Mouse (Mus musculus) neutrophil, adult 5-6 weeks (primary cell): ENCODE measurements around the gene Rassf4. TPM values are rescaled to one million over a fixed set of nuclear protein-coding genes. Genes with fewer than 3 reads are reported as not detected.
"Not testable (repeated sequence)": the region's sequence is repeated elsewhere in the genome, so short reads cannot be mapped to it uniquely, and the experiment has no call there.

Experiments
- ATAC-seq: fragments of 151-379, 151-347 bp; 2 replicates; pipeline ENCODE4 v1.8.0; 2017; ENCODE audit warnings: mild to moderate bottlenecking, moderate TSS enrichment; ENCODE audit not compliant: insufficient number of reproducible peaks, poor library complexity, low FRiP score, severe bottlenecking; ENCODE audit errors: extremely low read depth
- total RNA-seq: library from RNA; stranded (forward); fragments of 200-1000 nt; gene quantifications from 2 replicates; pipeline ENCODE4 v1.2.3, GENCODE M21; 2017

Gene Rassf4
- total RNA-seq, 1 experiment from 2014 or later = 39.9 TPM

- ATAC-seq = no peak
Measured at GRCm38 (mm10) chr6:116643881-116644280, 29.9 kb downstream of the Rassf4 start.

DNA sequence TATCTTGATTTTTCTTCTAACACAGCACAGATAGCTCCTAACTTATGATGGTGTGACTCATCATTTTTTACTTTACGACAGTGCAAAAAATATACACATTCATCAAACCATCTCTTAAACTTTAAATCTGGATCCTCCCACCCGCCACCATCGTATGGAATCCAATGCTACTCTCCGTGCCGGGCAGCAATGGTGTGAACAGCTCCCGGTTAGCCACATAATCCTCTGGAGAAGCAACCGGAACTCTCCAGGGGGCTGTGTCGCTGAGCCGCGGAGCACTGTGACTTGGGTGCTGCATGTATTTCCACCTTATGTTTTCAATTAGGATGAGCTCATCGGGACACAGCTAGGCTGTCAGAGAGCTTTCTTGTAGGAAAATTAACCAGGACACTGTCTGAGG is 30.8 kb downstream of the Rassf4 start:
- ATAC-seq = no peak

GRCm38 (mm10) chr6:116639663-116640062 is 34.1 kb downstream of the Rassf4 start:
- no peak for ATAC-seq

- no peak for ATAC-seq
Measured at GRCm38 (mm10) chr6:116638871-116639270, 34.9 kb downstream of the Rassf4 start.

DNA sequence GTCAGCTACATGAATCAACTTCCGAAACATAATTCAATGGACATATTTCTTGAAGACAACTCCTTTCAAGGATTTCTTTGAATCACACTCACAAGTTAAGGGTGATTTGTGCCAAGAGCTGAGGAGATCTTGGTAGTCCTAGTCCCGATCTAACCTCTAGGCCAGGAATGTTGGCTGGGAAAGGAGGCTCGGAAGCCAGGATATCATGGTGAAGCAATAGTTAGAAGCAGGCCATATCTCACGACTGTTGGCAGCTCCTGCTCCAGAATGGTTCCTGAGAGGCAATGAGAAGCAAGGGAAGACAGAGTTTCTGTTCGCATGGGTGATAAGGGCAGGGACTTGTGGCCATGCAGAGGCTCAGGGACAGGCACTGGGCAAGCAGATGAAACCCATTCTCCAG is 36.3 kb downstream of the Rassf4 start:
- no peak for ATAC-seq

DNA sequence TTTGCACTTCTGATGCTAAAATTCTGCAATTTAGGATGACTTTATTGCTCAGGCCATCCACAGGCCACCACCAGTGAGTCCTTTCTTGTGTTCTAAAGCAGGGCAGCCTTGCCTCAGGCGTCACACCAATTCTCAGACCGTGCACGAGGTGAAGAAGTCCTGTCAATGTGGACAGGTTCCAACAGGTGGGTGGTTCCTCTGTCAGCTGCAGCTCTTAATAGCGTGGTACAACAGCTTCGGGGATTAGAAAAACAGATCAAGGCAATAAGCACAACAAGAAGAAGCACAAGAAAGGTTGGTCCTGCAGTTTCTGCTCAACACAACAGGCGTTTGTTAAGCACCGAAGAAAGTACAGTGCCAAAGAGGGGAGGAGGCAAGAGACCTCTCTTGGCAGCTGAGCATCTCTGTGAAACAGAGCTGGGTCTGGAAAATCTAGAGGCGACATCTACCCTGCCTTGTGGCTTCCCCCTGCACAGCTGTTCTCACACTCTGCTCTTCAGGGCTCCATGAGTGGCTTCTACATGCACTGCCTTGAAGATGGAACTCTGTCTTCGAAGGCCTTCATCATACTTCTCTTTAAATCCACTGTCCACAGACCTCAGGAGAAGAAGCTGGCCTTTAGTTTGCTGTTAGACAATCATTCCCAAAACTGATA is 37.0 kb downstream of the Rassf4 start:
- no peak for ATAC-seq

DNA sequence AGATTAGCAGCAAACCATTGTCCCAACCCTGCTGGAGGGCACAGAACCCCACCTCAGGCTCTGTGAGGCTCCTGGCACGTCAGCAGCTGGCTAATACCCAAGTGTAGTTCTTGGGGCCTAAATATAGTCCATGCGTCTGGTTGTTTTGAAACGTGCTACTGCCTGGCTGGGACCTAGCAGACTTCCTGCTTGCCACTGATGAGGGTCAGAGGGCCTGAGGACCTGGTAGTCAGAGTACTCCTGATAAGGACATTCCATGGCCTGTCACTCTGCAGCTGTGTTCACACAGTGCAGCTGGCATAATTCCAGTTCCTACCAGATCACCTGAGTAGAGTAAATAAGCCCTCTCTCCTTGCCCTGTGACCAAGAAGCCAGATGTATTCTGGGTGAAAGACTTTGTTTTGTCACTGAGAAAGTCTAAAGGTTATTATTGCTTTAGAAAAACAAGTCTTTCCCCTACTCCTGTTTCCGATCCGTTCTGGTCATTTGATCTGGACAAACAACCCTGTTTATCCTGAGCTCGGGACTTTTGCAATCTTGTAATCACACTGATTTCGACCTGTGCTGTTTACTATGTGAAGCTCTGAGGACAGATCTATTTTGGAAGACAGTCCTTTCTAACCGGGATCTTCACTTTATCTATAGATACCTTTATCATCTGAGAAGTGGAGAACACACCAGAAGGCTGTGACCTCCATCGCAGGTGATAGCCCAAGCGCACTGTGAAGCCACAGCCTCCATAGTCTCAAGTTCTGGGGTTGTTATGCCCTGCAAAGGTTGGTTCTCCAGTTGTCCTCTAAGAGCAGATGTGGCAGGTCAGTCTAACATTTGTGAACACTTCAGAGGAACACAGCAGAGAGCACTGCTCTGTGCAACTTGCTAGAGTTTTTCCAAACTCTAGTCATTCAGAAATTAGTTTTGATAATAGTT is 38.2 kb downstream of the Rassf4 start:
- no peak for ATAC-seq

DNA sequence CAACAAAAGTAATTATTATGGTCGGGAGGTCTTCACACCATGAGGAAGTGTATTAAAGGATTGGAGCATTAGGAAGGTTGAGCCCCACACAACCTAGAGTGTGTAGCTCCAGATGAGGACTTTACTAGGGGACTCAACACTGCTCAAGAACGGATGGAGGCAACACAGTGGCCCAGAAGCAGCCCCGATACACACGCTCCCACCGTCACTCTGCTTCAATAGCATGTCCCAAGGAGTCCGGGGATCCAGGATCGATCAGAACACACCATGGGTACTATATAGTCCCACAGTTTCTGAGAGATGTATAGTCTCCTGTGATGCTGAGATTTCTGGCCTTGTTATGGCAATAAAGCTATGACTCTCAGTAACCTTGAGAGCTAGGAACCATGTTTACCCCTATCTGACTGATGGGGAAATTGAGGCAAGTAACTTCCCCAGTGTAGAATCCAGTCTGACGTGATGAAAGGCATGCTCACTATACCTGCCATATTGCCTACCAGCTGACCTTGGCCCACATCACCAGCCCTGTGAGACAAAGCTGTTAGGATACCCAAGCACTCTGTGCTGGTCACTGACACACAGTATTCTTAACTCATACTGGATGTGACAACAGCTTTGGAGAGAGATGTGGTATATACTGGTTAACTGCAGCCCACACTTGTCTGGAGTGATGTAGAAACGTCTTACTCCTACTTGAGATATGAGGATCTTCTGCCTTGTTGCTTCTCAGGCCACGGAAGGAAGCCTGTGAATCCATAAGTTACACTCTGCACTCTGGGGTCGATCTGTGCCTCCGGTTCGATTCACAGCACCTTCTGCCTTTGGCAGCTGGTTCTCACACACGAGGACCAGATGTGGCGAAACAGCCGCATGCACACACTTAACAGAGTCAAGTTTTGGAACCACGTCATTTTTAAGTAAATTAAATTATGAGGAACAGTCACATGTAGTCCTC is 39.7 kb downstream of the Rassf4 start:
- no peak for ATAC-seq

GRCm38 (mm10) chr6:116632129-116632528 is 41.6 kb downstream of the Rassf4 start:
- peak; percentile 54; the same call in 1 of the 2 replicates for ATAC-seq

DNA sequence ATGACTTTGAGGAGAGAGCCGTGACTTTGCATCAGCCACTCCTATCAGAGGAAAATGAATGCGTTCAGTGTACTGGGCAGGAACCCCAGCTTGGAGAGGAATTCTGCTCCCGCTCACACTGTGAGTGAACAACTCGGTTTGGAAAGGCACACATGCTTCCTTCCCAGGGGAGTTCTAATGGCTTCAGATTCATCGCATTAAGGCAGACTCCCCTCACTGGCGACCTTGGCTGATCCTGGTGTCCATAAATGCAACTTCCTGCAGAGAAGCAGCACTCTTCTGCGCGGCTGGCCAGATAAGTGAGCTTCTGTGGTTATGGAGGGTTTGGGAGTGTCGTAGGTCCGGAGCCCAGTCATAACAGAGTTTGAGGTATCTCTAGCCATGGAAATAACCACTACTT is 44.0 kb downstream of the Rassf4 start:
- ATAC-seq = no peak

DNA sequence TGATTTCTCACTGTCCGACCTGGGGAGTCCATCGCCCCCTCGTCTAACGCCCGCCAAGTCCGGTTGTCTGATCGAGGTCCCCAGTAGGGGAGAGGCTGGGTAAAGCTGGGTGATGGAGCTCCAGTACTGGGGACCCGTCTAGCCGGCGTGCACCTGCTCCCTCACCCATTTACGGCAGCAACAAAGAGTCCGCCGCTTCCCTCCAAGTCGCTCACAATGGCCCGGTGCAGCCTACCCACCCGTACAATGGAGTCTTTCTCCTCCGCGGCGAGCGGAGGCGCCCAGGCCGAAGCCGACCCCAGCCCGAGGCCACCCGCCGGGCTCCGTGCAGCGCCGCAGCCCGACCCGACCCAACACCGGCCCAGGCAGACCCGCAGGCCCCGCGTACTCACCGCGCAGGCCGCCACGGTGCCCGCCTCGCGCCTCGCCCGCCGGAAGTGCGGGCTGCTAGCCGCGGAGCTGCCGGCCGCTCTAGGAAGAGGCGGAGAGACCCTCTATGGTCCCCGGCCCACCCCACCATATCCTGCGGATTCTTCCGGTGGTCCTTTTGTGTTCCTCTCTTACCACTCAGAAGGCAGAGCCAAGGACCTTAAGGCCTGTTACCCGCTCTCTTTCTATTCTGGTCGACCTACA is 45.1 kb downstream of the Rassf4 start, which contains the start of gene Zfp422:
Gene Zfp422, minus strand, starts transcription at position 461 of the 633 bp plus-strand sequence.
- peak; percentile 42 for ATAC-seq

DNA sequence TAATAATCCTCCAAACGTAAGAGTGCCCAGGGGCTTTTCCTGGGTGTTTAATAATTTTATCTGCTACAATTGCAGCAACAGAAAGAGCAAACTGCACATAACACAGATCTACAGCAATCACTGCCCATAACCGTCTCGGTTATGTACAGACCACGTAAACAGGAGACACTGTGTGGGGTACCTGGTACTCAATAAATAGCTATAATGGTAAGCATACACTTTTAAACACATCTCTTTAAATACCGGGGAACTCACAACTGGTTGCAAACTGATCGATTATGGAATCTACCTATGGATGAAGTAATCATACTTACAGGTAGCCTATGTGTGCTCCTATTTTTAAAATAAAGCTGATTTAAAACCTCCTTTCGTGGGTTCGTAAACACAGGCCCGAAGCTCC is 45.7 kb downstream of the Rassf4 start:
- ATAC-seq = no peak

- not testable (repeated sequence) for ATAC-seq
Measured at GRCm38 (mm10) chr6:116626417-116626816, 47.3 kb downstream of the Rassf4 start.

DNA sequence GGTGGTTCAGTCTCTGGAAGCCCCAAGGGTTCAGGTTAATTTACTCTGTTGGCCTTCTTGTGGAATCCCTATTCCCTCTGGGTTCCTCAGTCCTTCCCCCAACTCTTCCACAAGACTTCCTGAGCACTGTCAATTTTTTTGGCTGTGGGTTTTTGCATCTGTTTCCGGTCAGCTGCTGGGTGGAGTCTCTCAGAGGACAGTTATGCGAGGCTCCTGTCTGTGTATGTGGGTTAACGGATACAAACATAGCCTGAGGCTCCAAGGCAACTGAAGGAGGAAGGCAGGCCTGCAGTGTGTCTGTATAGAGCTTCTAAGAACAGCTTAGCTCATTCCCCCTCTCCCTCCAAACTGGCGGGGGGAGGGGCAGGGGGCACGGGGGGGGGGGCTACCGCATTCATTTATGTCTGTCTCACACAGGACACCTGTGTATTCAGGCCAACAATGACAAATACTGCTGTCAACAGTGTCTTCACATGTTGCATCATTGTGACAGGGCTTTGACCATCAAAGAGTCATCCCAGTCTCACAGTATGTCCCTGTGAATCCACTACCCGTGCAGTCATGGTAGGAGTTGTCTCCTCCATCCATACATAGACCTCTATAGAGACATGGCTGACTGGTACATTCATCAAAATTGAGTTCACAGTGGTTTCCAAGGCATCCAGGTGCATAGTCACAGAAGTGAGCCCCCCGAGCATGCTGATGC is 52.3 kb downstream of the Rassf4 start:
- no peak for ATAC-seq

- ATAC-seq = no peak
Measured at GRCm38 (mm10) chr6:116618073-116618472, 55.7 kb downstream of the Rassf4 start.

DNA sequence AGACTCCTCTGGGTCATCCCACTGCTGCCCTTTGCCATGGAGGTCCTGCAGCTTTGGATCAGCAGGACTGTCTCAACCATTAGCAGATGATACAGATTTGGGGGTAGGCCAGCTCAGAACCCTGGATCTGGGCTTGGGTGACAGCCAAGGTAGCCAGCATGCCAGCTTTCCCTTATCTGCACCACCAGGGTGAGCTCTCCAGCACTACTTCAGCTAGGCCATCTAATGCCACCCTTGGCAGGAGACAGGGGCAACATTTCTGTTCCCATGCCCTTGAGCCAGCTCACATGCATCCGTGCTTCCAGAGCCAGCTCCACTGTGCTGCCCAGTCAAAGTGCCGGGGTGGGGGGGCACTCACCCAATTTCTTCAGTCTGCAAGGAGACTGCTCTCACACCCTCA is 58.0 kb downstream of the Rassf4 start:
- ATAC-seq = no peak

- no peak for ATAC-seq
Measured at GRCm38 (mm10) chr6:116607230-116607629, 66.5 kb downstream of the Rassf4 start.

GRCm38 (mm10) chr6:116600969-116601368 is 72.8 kb downstream of the Rassf4 start:
- not testable (repeated sequence) for ATAC-seq
